Mouse (Mus musculus): Measurements from ENCODE around the gene Cldn3. TPM values are rescaled to one million over a fixed set of nuclear protein-coding genes. Genes with fewer than 3 reads are reported as not detected.

The Cldn3 gene
- polyA plus RNA-seq, 1 experiment = not detected

GRCm38 (mm10) chr5:134986298-134987268 is 569 bp downstream of the Cldn3 start:
- no peak overlapping the region for H3K4me3 ChIP-seq (ENCODE audit: insufficient read depth, poor library complexity, severe bottlenecking)
- no peaks in the 10 kb centered on the region for H3K79me3 ChIP-seq (ENCODE audit: low read depth)
- TF ChIP-seq MYOG (IDR thresholded peaks at IDR 0.05; ENCODE audit: control insufficient read depth, extremely low read depth, insufficient read length) (no peak), CEBPB (IDR thresholded peaks at IDR 0.05; ENCODE audit: low read depth) (no peak), MAX (IDR thresholded peaks at IDR 0.05) (no peak), USF1 (IDR thresholded peaks at IDR 0.05; ENCODE audit: low read depth) (no peak), CTCF (IDR thresholded peaks at IDR 0.05; ENCODE audit: control insufficient read depth, insufficient read depth, insufficient read length) (no peak), MYOD1 (IDR thresholded peaks at IDR 0.05; ENCODE audit: control insufficient read depth, insufficient read length, low read depth) (no peak), FOSL1 (IDR thresholded peaks at IDR 0.05; ENCODE audit: insufficient read depth, low read length, poor library complexity, severe bottlenecking) (no peak)
- H3K79me2 ChIP-seq (ENCODE audit: control insufficient read depth, insufficient read depth) = no peaks in the 10 kb centered on the region
- peaks cover 26% of the 10 kb centered on the region for H3K27me3 ChIP-seq (ENCODE audit: control insufficient read depth, insufficient read depth, insufficient read length)
- no peaks in the 10 kb centered on the region for H3K36me3 ChIP-seq (ENCODE audit: control insufficient read depth, insufficient read depth)
- H3ac ChIP-seq (ENCODE audit: control insufficient read depth, insufficient read length, low read depth) = no peak overlapping the region

GRCm38 (mm10) chr5:134989166-134989565 is 3.2 kb downstream of the Cldn3 start:
- Histone ChIP-seq H3K27me3 (ENCODE audit: control insufficient read depth, insufficient read depth, insufficient read length) (peaks cover 26% of the 10 kb centered on the region), H3ac (ENCODE audit: control insufficient read depth, insufficient read length, low read depth) (no peak overlapping the region), H3K4me3 (ENCODE audit: insufficient read depth, poor library complexity, severe bottlenecking) (no peak overlapping the region), H3K36me3 (ENCODE audit: control insufficient read depth, insufficient read depth) (no peaks in the 10 kb centered on the region), H3K79me2 (ENCODE audit: control insufficient read depth, insufficient read depth) (no peaks in the 10 kb centered on the region), H3K79me3 (ENCODE audit: low read depth) (no peaks in the 10 kb centered on the region)
- no peak for TF ChIP-seq MAX (IDR thresholded peaks at IDR 0.05)
- no peak for TF ChIP-seq MYOG (IDR thresholded peaks at IDR 0.05; ENCODE audit: control insufficient read depth, extremely low read depth, insufficient read length)
- TF ChIP-seq FOSL1 (IDR thresholded peaks at IDR 0.05; ENCODE audit: insufficient read depth, low read length, poor library complexity, severe bottlenecking) = no peak
- no peak for TF ChIP-seq MYOD1 (IDR thresholded peaks at IDR 0.05; ENCODE audit: control insufficient read depth, insufficient read length, low read depth)
- no peak for TF ChIP-seq USF1 (IDR thresholded peaks at IDR 0.05; ENCODE audit: low read depth)

- peaks cover 26% of the 10 kb centered on the region for H3K27me3 ChIP-seq (ENCODE audit: control insufficient read depth, insufficient read depth, insufficient read length)
- no peak overlapping the region for H3ac ChIP-seq (ENCODE audit: control insufficient read depth, insufficient read length, low read depth)
- no peaks in the 10 kb centered on the region for H3K36me3 ChIP-seq (ENCODE audit: control insufficient read depth, insufficient read depth)
- H3K79me3 ChIP-seq (ENCODE audit: low read depth) = no peaks in the 10 kb centered on the region
- H3K79me2 ChIP-seq (ENCODE audit: control insufficient read depth, insufficient read depth) = no peaks in the 10 kb centered on the region
- TF ChIP-seq CTCF (IDR thresholded peaks at IDR 0.05; ENCODE audit: control insufficient read depth, insufficient read depth, insufficient read length) = no peak
- TF ChIP-seq CEBPB (IDR thresholded peaks at IDR 0.05; ENCODE audit: low read depth) = peak; percentile 65
- no peak for TF ChIP-seq MYOG (IDR thresholded peaks at IDR 0.05; ENCODE audit: control insufficient read depth, extremely low read depth, insufficient read length)
- no peak overlapping the region for H3K4me3 ChIP-seq (ENCODE audit: insufficient read depth, poor library complexity, severe bottlenecking)
Observed at GRCm38 (mm10) chr5:134989741-134990140, 3.7 kb downstream of the Cldn3 start.

- Histone ChIP-seq H3ac (ENCODE audit: control insufficient read depth, insufficient read length, low read depth) (no peak overlapping the region), H3K79me3 (ENCODE audit: low read depth) (no peaks in the 10 kb centered on the region), H3K36me3 (ENCODE audit: control insufficient read depth, insufficient read depth) (no peaks in the 10 kb centered on the region), H3K27me3 (ENCODE audit: control insufficient read depth, insufficient read depth, insufficient read length) (peaks cover 13% of the 10 kb centered on the region), H3K4me3 (ENCODE audit: insufficient read depth, poor library complexity, severe bottlenecking) (no peak overlapping the region), H3K79me2 (ENCODE audit: control insufficient read depth, insufficient read depth) (no peaks in the 10 kb centered on the region)
- TF ChIP-seq MYOD1 (IDR thresholded peaks at IDR 0.05; ENCODE audit: control insufficient read depth, insufficient read length, low read depth) (no peak), MYOG (IDR thresholded peaks at IDR 0.05; ENCODE audit: control insufficient read depth, extremely low read depth, insufficient read length) (no peak), CTCF (IDR thresholded peaks at IDR 0.05; ENCODE audit: control insufficient read depth, insufficient read depth, insufficient read length) (no peak), MAX (IDR thresholded peaks at IDR 0.05) (no peak), FOSL1 (IDR thresholded peaks at IDR 0.05; ENCODE audit: insufficient read depth, low read length, poor library complexity, severe bottlenecking) (no peak), CEBPB (IDR thresholded peaks at IDR 0.05; ENCODE audit: low read depth) (no peak)
Observed at GRCm38 (mm10) chr5:134992566-134992965, 6.6 kb downstream of the Cldn3 start.

- Histone ChIP-seq H3K79me2 (ENCODE audit: control insufficient read depth, insufficient read depth) (no peaks in the 10 kb centered on the region), H3K27me3 (ENCODE audit: control insufficient read depth, insufficient read depth, insufficient read length) (peaks cover 12% of the 10 kb centered on the region), H3K36me3 (ENCODE audit: control insufficient read depth, insufficient read depth) (no peaks in the 10 kb centered on the region), H3K4me3 (ENCODE audit: insufficient read depth, poor library complexity, severe bottlenecking) (no peak overlapping the region), H3ac (ENCODE audit: control insufficient read depth, insufficient read length, low read depth) (no peak overlapping the region), H3K79me3 (ENCODE audit: low read depth) (no peaks in the 10 kb centered on the region)
- TF ChIP-seq MAX (IDR thresholded peaks at IDR 0.05) (no peak), USF1 (IDR thresholded peaks at IDR 0.05; ENCODE audit: low read depth) (no peak), MYOD1 (IDR thresholded peaks at IDR 0.05; ENCODE audit: control insufficient read depth, insufficient read length, low read depth) (no peak), FOSL1 (IDR thresholded peaks at IDR 0.05; ENCODE audit: insufficient read depth, low read length, poor library complexity, severe bottlenecking) (no peak), CEBPB (IDR thresholded peaks at IDR 0.05; ENCODE audit: low read depth) (no peak), MYOG (IDR thresholded peaks at IDR 0.05; ENCODE audit: control insufficient read depth, extremely low read depth, insufficient read length) (no peak), CTCF (IDR thresholded peaks at IDR 0.05; ENCODE audit: control insufficient read depth, insufficient read depth, insufficient read length) (no peak)
Observed at GRCm38 (mm10) chr5:134998359-134998758, 12.3 kb downstream of the Cldn3 start.
